Mouse (Mus musculus) large intestine, adult 2 months (tissue): ENCODE data around the gene Apeh. TPM values are rescaled to one million over a fixed set of nuclear protein-coding genes. Genes with fewer than 3 reads are reported as not detected.

ENCODE experiments used
- DNase-seq: peaks from one replicate; pipeline ENCODE4 v3.0.0-alpha.2; 2012; ENCODE audit warnings: low read depth, low spot score
- WGBS: fragments of 180-500 bp; shearing (Covaris S2); methylation state at CpG from one replicate; pipeline ENCODE4 v1.1.7; 2018; 5-methylcytosine and 5-hydroxymethylcytosine counted together
- polyA plus RNA-seq: library from polyadenylated mRNA; depleted of rRNA; stranded (reverse); fragments of >200 nt; gene quantifications from 2 replicates; pipeline ENCODE4 v1.2.3, GENCODE M21; 2012

Gene Apeh
- polyA plus RNA-seq, 1 experiment = 173 TPM

- no peak for DNase-seq
- 96% methylated on average over 7 of the region's 7 CpGs for WGBS
Observed at GRCm38 (mm10) chr9:108090611-108091120, 3.7 kb downstream of the Apeh start.

GRCm38 (mm10) chr9:108085261-108085660, 9.1 kb downstream of the Apeh start:
- WGBS = 89% methylated on average over 4 of the region's 4 CpGs
- DNase-seq = no peak

GRCm38 (mm10) chr9:108083561-108083960, 10.8 kb downstream of the Apeh start:
- no peak for DNase-seq
- WGBS = 73% methylated on average over 6 of the region's 6 CpGs

DNA sequence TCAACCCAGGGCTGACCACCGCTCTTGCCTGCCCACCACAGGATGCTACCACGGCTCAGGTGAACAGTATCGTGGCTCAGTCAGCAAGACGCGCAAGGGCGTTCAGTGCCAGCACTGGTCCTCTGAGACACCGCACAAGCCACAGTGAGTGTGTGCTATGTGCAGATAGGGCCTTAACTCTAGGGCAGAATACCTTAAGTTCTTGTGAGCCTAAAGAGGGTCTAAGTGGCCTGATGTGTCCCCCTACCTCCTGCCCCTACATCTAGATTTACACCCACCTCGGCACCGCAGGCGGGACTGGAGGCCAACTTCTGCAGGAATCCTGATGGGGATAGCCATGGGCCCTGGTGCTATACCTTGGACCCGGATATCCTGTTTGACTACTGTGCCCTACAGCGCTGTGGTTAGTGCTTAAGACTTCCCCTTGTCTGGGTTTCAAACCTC, 11.4 kb downstream of the Apeh start, which contains the start of gene Rnf123:
Rnf123 (minus strand) TSS at position 359 of the 444 bp plus-strand sequence.
- no peak for DNase-seq

DNA sequence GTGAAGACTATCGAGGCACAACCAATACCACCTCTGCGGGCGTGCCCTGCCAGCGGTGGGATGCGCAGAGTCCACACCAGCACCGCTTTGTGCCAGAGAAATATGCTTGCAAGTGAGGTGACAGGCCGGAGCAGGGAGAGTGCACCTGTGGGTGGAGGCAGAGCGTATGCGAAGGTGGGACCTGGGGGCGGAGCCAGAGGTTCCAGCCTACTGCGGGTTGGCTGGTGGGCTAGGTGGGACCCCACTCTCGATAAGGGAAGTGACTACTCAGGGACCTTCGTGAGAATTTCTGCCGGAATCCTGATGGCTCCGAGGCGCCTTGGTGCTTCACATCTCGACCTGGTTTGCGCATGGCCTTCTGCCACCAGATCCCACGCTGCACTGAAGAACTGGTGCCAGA, 11.9 kb downstream of the Apeh start:
- 7% methylated on average over 19 of the region's 19 CpGs for WGBS

More for the DNA sequence above, 11.4 kb downstream of the Apeh start, which contains the start of gene Rnf123:
- WGBS = 25% methylated on average over 12 of the region's 12 CpGs

DNA sequence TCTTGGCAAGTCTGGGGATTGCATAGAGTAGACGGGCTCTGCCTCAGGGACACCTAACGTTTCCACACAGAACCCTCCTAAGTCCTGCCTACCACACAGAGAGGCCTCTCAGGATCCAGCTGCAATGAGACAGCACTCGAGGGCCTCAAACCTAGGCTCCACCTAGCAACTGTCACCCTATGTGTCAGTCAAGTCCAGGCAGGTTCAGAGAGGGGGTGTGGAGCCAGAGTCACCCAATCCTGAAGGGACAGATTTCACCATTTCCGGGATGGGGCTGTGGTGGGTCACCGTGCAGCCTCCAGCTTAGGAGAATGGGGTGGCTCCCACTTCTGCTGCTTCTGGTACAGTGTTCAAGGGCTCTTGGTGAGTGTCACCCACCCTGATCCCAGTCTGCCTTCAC, 14.2 kb downstream of the Apeh start, which contains the start of gene Mst1:
Mst1 (plus strand) TSS at position 269 of the 400 bp plus-strand sequence.
- WGBS = 76% methylated on average over 5 of the region's 5 CpGs

More for the DNA sequence above, 11.9 kb downstream of the Apeh start:
- DNase-seq = no peak

GRCm38 (mm10) chr9:108073141-108073930, 21.1 kb downstream of the Apeh start:
- WGBS = 68% methylated on average over 7 of the region's 7 CpGs
- no peak for DNase-seq

More for the DNA sequence above, 14.2 kb downstream of the Apeh start, which contains the start of gene Mst1:
- DNase-seq = no peak

GRCm38 (mm10) chr9:108072481-108072924, 21.9 kb downstream of the Apeh start:
- no peak for DNase-seq
- 63% methylated on average over 9 of the region's 9 CpGs for WGBS

DNA sequence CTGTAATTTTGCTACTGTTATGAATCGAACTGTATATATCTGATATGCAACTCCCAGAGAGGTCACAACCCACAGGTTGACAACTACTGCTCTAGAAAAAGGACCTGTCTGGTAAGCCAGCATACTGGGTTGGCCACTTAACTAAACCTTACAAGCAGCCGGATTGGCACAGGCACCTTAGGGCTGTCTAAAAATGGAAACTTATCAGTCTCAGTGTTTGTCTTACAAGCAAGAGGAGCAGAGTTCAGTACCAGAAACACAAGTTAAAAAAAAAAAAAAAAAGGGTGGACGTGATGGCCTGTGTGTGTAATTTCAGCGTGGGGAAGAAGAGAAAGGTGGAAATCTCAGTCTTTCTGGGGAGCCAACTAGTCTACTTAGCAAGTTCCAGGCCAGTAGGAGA, 22.6 kb downstream of the Apeh start:
- WGBS = 46% methylated on average over 4 of the region's 4 CpGs
- DNase-seq = no peak

DNA sequence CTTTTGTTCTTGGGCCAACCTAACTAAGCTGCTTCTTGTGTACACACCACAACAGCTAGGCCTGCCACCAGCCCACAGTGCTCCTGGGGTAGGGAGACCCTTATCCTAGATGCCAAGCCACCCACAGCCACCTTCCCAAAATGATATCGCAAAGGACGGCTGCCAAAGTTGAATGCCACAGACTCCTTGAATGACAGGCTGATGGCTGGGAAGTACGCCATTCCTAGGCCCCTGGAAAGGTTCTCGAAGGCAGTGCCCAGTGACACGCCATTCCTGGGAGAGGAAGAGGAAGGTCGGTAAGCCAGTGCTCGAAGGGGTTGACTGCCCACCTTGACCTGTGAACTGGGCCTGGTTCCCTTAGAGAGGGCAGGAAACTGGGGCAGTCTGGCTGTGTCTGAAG, 24.9 kb downstream of the Apeh start:
- 89% methylated on average over 7 of the region's 7 CpGs for WGBS
- no peak for DNase-seq

DNA sequence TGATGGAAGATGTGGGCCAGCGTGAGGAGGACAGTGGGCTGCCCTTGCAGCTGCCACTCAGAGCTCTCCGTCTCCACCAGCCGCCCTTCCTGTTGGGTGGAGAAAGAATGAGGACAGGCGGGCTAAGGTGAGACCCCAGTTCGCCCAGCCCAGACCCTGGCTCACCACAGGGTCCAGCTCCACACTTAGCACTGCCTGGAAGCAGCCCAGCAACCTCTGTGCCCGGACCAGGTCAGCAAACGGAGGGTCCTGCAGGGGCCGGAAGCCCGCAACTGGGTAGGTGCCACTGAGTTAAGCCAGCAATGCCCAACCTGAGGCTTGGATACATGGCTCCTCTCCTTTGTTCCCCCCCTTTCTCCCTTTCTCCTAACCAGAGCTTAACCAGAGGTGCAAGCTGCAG, 25.4 kb downstream of the Apeh start:
- 87% methylated on average over 9 of the region's 9 CpGs for WGBS

DNA sequence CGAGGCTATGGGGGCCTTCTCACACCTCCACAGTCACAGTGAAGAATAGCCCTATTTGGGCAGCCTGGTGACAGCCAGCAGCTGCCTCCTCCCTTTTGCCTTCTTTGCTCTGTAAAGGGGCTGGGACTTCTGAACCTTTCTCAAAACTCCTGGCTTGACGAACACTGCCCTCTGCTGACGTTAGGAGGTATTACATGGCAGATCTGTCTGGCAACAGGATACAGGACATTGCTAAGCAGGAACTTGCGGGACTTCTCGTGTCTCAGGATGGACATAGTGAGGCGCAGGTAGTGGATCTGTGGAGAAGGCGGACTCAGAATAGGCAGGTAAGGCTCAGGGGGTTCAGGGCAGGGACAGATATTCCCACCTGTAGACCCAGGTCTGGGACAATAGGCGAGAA, 26.5 kb downstream of the Apeh start:
- peak; percentile 64 for DNase-seq
- WGBS = 22% methylated on average over 8 of the region's 8 CpGs

More for the DNA sequence above, 25.4 kb downstream of the Apeh start:
- no peak for DNase-seq

DNA sequence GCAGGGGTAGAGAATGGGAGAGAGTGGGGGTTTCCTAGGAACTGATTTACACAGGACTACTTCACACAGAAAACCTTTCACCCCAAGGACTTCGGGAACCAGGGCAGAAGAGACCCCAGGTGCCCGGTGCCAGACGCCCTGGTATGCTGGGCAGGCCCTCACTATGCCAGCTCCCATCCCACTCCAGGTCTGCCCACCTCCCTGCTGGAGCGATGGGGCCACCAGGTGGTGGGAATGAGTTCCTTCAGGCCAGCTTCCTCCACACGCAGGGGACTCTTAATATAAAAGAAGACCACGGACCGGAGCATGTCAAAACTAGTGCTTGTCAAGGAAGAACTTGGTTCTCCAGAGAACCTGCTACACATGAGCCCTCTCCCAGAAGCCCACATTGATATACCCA, 27.2 kb downstream of the Apeh start:
- no peak for DNase-seq
- 85% methylated on average over 7 of the region's 7 CpGs for WGBS

DNA sequence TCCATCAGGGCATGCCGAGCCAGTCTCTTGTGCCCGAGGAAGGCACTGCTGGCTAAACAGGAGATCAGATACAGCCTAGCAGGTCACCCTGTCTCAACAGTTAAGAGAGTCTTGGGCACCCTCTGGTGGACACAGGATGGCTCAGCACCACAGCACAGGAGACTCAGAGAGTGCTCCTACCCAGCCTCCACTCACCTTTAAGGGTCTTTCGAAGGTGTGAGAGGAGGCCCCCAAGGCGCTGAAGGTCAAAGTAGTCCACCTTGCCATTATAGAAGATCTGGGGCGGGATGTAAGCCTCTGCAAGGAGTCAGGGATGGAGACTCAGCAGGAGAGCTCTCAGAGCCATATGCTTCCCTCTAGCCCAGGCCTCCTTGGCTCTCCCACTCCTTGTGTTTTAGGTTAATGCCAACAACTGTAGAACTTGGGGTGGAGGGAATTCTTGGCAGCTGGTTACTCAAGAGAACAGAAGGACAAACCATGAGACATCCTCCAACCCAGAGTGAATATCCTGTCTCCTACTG, 28.9 kb downstream of the Apeh start:
- no peak for DNase-seq
- 40% methylated on average over 5 of the region's 5 CpGs for WGBS

- DNase-seq = no peak
- 90% methylated on average over 12 of the region's 12 CpGs for WGBS
Observed at GRCm38 (mm10) chr9:108063361-108063760, 31.0 kb downstream of the Apeh start.

DNA sequence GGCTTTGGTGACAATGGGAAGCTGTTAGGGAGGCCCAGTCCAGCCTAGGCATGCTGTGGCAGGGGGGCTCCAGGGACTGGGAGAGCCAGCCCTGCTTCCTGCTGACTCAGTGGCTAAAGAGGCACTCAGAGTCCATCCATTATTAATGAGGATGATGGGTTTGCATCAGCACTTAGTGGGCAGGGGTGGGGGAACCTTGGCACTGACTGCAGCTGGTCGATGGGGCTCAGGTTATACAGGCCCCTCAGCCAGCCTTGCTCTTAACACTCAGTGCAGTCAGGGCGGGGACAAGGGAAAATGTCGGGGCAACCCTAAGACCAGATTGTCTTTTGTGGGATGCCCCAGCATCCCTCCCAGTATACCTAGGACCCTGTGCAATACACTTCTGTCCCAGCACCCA, 32.3 kb downstream of the Apeh start:
- WGBS = 90% methylated on average over 3 of the region's 3 CpGs
- no peak for DNase-seq

DNA sequence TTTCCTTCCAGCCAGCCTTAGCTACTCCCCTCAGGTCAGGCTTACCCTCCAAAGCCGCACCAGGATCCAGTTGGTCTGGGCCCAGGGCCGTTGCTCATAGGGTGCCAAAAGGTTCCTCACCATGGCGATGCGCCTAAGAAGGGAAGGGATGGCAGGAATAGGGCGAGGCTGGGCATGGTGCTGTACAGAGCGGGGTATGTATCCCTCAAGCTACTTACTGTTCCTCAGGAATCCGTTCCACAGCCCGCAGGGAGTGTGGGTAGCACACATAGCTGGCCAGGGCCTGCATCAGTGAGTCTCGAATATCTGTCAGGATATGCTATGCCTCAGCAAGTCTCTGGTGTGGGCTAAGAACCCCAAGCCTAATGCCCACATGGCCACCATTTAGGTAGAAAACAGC, 36.1 kb downstream of the Apeh start:
- 94% methylated on average over 9 of the region's 9 CpGs for WGBS
- DNase-seq = no peak

DNA sequence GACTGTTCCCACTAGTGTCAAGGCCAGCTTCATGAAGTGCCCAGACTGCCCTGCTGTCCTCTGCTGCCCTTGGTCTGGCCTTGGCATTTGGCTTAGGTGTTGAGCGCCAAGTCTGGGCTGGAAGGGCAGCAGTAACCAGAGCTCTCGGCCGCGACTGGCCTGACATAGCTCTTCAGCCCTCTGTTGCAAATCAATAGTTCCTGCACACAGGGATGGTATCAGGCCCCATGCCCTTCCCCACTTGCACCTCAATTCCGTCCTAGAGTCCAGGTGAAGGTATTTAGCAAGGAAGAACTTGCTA, 37.2 kb downstream of the Apeh start:
- DNase-seq = no peak

DNA sequence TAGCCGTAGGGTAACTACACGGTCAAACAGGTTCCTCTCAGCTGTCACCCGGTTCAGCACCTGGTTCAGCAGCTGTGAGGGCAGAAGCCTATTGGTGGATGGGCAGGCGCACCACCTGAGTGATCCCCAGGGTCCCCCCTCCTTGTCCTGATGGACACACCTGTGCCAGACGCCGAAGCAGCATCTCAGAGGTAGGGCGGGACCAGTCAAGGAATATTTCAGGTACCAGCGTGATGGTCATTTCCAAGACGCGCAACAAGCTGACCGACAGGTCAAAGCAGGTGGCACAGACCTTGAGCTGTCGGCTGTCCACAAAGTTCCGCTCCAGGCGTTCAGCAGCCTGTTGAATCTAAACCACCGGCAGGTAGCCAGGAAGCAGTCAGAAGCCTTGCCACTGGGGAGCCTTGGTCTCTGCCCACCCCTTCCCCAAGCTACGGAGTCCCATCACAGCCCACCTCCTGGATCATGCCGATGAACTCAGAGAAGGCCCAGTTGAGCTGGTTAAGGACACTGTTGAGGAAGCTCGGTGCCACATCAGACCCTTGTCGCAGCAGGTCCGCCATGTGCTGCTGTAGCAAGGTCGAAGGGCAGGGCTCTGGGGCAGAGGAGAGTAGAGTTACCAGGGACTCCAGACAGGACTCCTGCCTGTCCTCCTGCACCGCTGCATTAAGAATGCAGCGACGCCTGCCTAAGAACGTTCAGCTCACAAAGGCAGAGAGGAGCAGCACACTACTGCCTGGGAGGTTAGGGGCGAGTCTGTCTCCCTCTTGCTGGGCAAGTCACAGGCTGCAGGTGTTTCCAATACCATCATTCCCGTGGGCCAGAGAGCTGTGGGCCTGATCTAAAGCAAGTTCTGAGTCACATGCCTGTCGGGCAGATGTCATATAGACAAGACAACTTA, 37.8 kb downstream of the Apeh start:
- WGBS = 83% methylated on average over 28 of the region's 28 CpGs
- DNase-seq = no peak

More for the DNA sequence above, 37.2 kb downstream of the Apeh start:
- WGBS = 95% methylated on average over 5 of the region's 5 CpGs

- WGBS = 91% methylated on average over 6 of the region's 6 CpGs
- no peak for DNase-seq
Observed at GRCm38 (mm10) chr9:108055661-108056237, 38.7 kb downstream of the Apeh start.
